Mouse (Mus musculus) forebrain, postnatal 0 days (tissue): Measurements from ENCODE around the gene Camkmt. TPM values are rescaled to one million over a fixed set of nuclear protein-coding genes. Genes with fewer than 3 reads are reported as not detected.

Experiments used
- ATAC-seq: fragments of 200-750 bp; cut with Nextera tagmentation; 2 replicates; pipeline ENCODE4 v1.8.0; 2017; ENCODE audit warnings: mild to moderate bottlenecking, moderate library complexity
- DNase-seq: peaks from one replicate; pipeline ENCODE4 v3.0.0-alpha.2; 2015
- H3K27ac ChIP-seq: fragments of 300-500 bp; sonication (generic); 2 replicates; pipeline ENCODE4 v1.5.1; 2014; ENCODE audit warnings: low read depth, mild to moderate bottlenecking, antibody characterized with exemption, low read length, moderate library complexity, mixed read lengths
- H3K27me3 ChIP-seq: fragments of 300-500 bp; sonication (generic); 2 replicates; pipeline ENCODE4 v1.6.1; 2014; ENCODE audit warnings: mild to moderate bottlenecking, low read length, mixed read lengths; ENCODE audit not compliant: insufficient read depth
- H3K36me3 ChIP-seq: fragments of 300-500 bp; sonication (generic); 2 replicates; pipeline ENCODE4 v1.6.1; 2014; ENCODE audit warnings: mild to moderate bottlenecking, moderate library complexity; ENCODE audit not compliant: insufficient read depth
- H3K4me1 ChIP-seq: fragments of 300-500 bp; sonication (generic); 2 replicates; pipeline ENCODE4 v1.6.1; 2014; ENCODE audit warnings: antibody characterized with exemption; ENCODE audit not compliant: insufficient read depth
- H3K4me2 ChIP-seq: fragments of 300-500 bp; sonication (generic); 2 replicates; pipeline ENCODE4 v1.6.1; 2014; ENCODE audit warnings: low read depth, mild to moderate bottlenecking, moderate library complexity
- H3K4me3 ChIP-seq: fragments of 300-500 bp; sonication (generic); 2 replicates; pipeline ENCODE4 v1.5.1; 2014; ENCODE audit warnings: low read depth, low read length, mixed read lengths
- H3K9ac ChIP-seq: fragments of 300-500 bp; sonication (generic); 2 replicates; pipeline ENCODE4 v1.6.1; 2014; ENCODE audit warnings: mild to moderate bottlenecking
- H3K9me3 ChIP-seq: fragments of 300-500 bp; sonication (generic); 2 replicates; pipeline ENCODE4 v1.6.1; 2016; ENCODE audit warnings: low read length
- CTCF ChIP-seq: sonication (generic); IDR thresholded peaks from 2 replicates; pipeline ENCODE4 v1.5.1; 2016; ENCODE audit warnings: antibody characterized with exemption, control low read depth, low read depth
- WGBS: fragments of 180-500 bp; shearing (Covaris S2); extraction: QIAGEN DNeasy Blood & Tissue Kit; methylation state at CpG from one replicate; pipeline ENCODE4 v1.1.7; 2014; 5-methylcytosine and 5-hydroxymethylcytosine counted together
- polyA plus RNA-seq: library from polyadenylated mRNA; unstranded; fragments of >200 nt; fragmentation: Nextera tagmentation; extraction: Ambion mirVana; gene quantifications from 2 replicates; pipeline ENCODE4 v1.2.1, GENCODE M21; 2015
- total RNA-seq: library from RNA; depleted of rRNA; stranded (reverse); fragments of >200 nt; gene quantifications from 2 replicates; pipeline ENCODE4 v1.2.3, GENCODE M21; 2014

Camkmt gene
- total and polyA plus RNA-seq, 2 experiments from 2014 or later: 14.3 to 16.4 TPM

DNA sequence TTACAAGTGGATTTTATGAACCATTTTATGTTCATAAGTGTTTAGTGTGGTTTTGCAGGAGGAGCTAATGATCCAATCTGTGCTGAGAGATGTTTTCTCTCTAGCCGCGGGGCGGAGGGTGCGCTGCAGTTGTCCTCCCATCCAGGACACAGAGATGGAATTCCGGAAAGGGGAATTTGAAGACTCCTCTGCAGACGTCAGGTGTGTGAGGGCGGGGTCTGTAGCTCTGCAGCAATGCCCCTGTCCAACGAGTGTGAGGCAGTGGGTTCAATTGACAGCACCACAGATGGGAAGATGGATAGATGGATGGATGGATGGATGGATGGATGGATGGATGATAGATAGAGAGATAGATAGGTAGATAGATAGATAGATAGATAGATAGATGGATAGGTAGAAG lies 70.4 kb downstream of the Camkmt start:
- no peaks in the 10 kb centered on the region for H3K9me3 ChIP-seq
- TF ChIP-seq CTCF: no peak
- H3K4me1 ChIP-seq: peaks cover 5% of the 10 kb centered on the region; the same call in 1 of the 2 replicates
- no peak for ATAC-seq
- no peak overlapping the region for H3K4me2 ChIP-seq
- H3K27ac ChIP-seq: no peak overlapping the region
- WGBS: 93% methylated on average over 8 of the region's 8 CpGs
- H3K9ac ChIP-seq: no peak overlapping the region
- no peak for DNase-seq
- H3K36me3 ChIP-seq: no peaks in the 10 kb centered on the region
- H3K27me3 ChIP-seq: no peaks in the 10 kb centered on the region
- no peak overlapping the region for H3K4me3 ChIP-seq

DNA sequence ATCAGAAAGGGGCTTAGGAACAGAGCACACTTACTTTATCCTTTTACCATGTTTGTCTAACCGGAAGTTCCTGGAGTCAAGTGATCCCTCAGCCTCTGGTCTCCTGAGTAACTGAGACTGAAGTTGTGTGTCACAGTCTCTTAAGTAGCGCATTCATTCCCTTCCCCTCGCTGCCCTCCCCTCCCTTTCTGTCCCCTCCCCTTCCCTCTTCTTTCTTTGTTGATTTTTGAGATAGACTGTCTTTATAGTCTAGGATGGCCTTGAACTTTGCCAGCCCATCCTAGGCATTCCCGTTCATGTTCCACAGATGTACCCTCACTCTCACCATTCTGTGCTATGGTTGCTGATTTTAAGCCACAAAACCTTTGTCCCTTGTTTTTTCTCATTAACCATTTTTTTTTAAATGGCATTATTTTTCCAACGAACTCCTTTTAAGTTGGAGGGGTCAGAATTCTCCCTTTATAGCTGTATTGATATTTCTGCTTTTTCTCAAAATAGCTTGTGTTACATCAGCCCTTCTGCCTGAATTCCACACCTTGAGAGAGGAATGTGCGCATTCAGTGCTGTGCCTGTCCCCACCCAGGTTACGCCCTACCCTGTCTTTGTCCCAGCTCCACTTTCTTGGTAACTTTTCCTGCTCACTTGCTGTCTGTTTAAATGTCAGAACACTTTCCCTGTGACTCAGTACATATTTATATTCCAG lies 72.4 kb downstream of the Camkmt start:
- H3K9me3 ChIP-seq: no peaks in the 10 kb centered on the region
- H3K4me3 ChIP-seq: no peak overlapping the region
- no peak for DNase-seq
- H3K36me3 ChIP-seq: no peaks in the 10 kb centered on the region
- 85% methylated on average over 7 of the region's 7 CpGs for WGBS
- no peak for ATAC-seq
- no peak overlapping the region for H3K9ac ChIP-seq
- no peak overlapping the region for H3K4me2 ChIP-seq
- no peak overlapping the region for H3K27ac ChIP-seq
- no peak for TF ChIP-seq CTCF
- H3K27me3 ChIP-seq: no peaks in the 10 kb centered on the region
- peaks cover 5% of the 10 kb centered on the region; the same call in 1 of the 2 replicates for H3K4me1 ChIP-seq

DNA sequence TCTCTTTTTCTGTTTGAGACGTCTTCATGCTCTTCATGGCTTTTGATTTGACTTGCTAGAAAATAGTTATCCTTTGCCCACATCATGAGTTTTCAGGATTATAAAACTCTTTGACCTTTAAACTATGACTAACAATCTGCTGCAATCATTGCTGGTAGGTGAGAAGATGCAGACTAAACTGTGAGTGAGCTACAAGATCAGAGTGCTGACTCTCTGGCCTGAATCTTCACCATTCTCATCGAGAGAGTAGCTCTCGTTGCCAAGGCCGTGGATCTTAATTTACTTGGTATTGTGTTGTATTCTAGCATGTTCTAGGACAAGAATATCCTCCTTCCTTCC lies 72.9 kb downstream of the Camkmt start:
- no peak overlapping the region for H3K4me3 ChIP-seq
- no peak overlapping the region for H3K4me2 ChIP-seq
- H3K27ac ChIP-seq: no peak overlapping the region
- no peak for DNase-seq
- no peak overlapping the region for H3K9ac ChIP-seq
- WGBS: 89% methylated on average over 4 of the region's 4 CpGs
- peaks cover 5% of the 10 kb centered on the region; the same call in 1 of the 2 replicates for H3K4me1 ChIP-seq
- no peaks in the 10 kb centered on the region for H3K36me3 ChIP-seq
- no peak for TF ChIP-seq CTCF
- no peaks in the 10 kb centered on the region for H3K27me3 ChIP-seq
- no peak for ATAC-seq
- no peaks in the 10 kb centered on the region for H3K9me3 ChIP-seq

DNA sequence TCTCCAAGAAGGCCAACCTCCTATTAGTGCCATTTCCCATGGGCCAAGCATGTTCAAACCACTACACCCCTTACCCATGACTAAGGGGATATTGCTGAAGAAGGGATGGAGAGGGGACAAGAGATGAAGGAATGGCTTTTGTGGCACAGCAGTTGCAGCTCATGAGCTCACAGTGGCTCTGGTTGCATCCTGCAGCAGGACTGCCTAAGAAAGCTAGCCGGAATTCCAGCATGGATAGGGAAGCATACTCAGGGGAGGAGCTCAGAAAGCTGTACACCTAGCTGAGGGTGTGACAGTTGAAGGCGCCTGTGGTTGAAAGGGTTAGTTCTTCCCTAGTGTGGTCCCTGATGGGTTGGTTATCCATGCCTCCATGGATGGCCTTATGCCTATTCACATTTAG lies 78.4 kb downstream of the Camkmt start:
- H3K9me3 ChIP-seq: no peaks in the 10 kb centered on the region
- no peak overlapping the region for H3K4me2 ChIP-seq
- H3K9ac ChIP-seq: no peak overlapping the region
- DNase-seq (no peak), ATAC-seq (no peak)
- H3K4me3 ChIP-seq: no peak overlapping the region
- H3K27me3 ChIP-seq: no peaks in the 10 kb centered on the region
- WGBS: 94% methylated on average over 2 of the region's 2 CpGs
- H3K4me1 ChIP-seq: no peaks in the 10 kb centered on the region
- H3K36me3 ChIP-seq: no peaks in the 10 kb centered on the region
- H3K27ac ChIP-seq: no peak overlapping the region
- TF ChIP-seq CTCF: no peak

DNA sequence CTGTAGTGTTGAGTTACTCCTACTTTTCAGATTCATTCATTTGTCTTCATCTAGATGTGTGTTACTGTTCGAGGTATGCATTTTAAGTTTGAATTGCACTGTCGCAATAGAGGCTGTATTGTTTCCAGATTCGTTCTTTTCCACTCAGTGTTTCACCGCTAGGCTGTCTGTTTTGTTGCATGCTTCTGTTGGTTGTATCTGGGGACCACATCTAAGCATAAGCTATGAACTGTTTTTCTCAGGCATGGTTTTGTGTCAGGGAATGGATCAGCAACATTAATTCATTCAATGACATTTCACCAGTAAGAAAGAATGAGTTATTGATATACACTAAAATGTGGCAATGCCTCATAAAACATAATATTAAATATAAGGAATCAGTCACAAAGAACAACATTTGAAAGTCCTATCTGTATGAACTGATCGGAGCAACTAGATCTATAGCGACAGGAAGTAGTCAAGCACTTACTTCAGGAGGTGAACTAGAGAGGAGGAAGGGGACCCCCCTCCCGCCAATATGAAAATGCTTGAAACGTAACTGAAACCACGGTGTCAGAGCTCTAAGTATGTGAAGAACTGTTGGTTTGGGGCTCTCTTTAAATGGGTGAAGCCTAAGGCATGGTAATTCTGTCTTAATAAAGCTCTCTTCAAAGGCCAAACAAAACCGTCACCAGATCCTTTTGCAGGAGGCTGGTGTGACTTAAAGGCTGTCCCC lies 80.3 kb downstream of the Camkmt start:
- Histone ChIP-seq H3K4me3 (no peak overlapping the region), H3K9ac (no peak overlapping the region), H3K9me3 (no peaks in the 10 kb centered on the region), H3K4me2 (no peak overlapping the region), H3K27ac (no peak overlapping the region), H3K4me1 (no peaks in the 10 kb centered on the region), H3K27me3 (no peaks in the 10 kb centered on the region), H3K36me3 (no peaks in the 10 kb centered on the region)
- TF ChIP-seq CTCF: no peak
- 72% methylated on average over 10 of the region's 10 CpGs for WGBS
- no peak for DNase-seq
- ATAC-seq: no peak

DNA sequence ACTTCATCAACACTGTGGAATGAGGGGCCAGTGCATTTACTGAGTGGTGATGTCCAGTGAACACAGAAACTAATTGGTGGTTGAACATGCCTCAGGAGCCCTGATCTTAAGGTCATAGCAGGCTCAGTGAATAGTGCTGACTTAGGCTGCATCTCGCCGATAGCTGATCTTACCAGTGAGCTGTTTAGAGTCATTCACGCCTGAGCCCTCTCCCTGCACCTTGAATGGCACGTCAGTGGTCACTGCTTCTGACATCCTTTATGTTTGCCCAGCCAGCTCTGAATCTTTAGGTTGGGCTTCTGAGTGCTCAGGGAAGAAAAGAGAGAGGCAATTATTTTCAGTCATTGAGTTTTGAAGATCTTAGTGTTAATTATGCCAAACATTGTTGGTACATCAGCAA lies 81.6 kb downstream of the Camkmt start:
- Histone ChIP-seq H3K27me3 (no peaks in the 10 kb centered on the region), H3K9ac (no peak overlapping the region), H3K27ac (no peak overlapping the region), H3K9me3 (no peaks in the 10 kb centered on the region), H3K4me2 (no peak overlapping the region), H3K36me3 (no peaks in the 10 kb centered on the region), H3K4me1 (no peaks in the 10 kb centered on the region), H3K4me3 (no peak overlapping the region)
- ATAC-seq: no peak
- DNase-seq: no peak
- WGBS: 15% methylated on average over 4 of the region's 4 CpGs
- TF ChIP-seq CTCF: no peak

DNA sequence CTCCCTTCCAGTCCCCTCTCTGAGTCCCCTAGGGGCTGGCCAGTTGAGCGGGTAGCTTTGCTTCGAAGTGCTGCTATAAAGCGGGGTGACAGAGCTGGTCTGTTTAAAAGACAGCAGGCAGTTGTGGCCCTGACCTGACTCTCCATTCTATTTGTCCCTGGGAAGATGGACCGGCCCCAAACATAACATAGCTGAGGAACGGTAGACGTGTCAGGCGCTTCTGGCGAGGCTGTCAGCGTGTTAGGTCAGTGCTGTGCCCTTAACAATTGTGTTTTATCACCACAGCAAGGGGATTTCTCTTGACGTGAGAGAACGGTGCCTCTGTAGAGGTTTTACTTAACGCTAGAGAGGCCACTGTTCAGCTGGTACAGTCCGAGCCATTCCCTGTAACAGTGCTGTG lies 86.9 kb downstream of the Camkmt start:
- H3K27ac ChIP-seq: no peak overlapping the region
- H3K9me3 ChIP-seq: no peaks in the 10 kb centered on the region
- no peak for ATAC-seq
- no peak overlapping the region for H3K4me2 ChIP-seq
- no peak for TF ChIP-seq CTCF
- no peaks in the 10 kb centered on the region for H3K4me1 ChIP-seq
- no peaks in the 10 kb centered on the region for H3K27me3 ChIP-seq
- DNase-seq: no peak
- WGBS: 74% methylated on average over 13 of the region's 13 CpGs
- no peak overlapping the region for H3K4me3 ChIP-seq
- no peaks in the 10 kb centered on the region for H3K36me3 ChIP-seq
- no peak overlapping the region for H3K9ac ChIP-seq
